Mouse (Mus musculus): ENCODE results near the gene Slc35f5. TPM values are rescaled to one million over a fixed set of nuclear protein-coding genes. Genes with fewer than 3 reads are reported as not detected.

Gene Slc35f5
- total RNA-seq, 2 experiments from 2014 or later = 27.7 to 29.8 TPM

DNA sequence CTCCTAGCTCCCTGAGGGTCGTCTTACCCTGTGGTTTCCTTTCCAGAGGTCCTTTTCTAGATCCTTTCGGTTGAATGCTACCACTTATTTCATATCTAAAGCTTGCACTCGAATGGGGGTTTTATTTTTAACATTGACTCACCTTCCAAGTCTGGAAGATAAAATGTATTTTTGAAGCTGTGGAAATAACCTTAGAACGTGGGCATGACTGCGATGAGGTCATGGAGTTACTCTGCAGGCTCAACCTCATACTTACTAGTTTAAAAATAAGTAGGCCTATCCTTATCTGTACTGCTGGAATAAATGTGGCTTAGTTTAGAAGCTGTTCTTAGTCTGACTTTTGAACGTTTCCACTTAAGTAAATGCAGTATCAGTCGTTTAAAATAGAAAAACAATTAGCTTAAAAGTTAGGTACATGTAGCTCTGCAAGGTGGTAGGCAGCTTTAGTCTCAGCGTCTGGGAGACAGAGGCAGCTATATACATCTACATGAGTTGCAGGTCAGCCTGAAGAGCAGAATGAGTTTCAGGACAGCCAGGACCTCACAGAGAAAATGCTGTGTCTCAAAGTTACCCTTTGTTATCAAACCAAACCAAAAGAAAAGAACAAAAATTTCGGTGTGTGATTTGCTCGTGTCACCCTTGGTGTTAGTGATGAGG lies 15.2 kb downstream of the Slc35f5 start:
- DNase-seq = no peak

GRCm38 (mm10) chr1:125576965-125577364 lies 16.6 kb downstream of the Slc35f5 start:
- DNase-seq = no peak

GRCm38 (mm10) chr1:125578091-125578490 lies 17.7 kb downstream of the Slc35f5 start:
- no peak for DNase-seq

- no peak for DNase-seq
Measured at GRCm38 (mm10) chr1:125581134-125581533, 20.7 kb downstream of the Slc35f5 start.

GRCm38 (mm10) chr1:125603620-125604019 lies 43.2 kb downstream of the Slc35f5 start:
- no peak for DNase-seq

- peak; percentile 85 for DNase-seq
Measured at GRCm38 (mm10) chr1:125607087-125607803, 46.9 kb downstream of the Slc35f5 start.

- DNase-seq = no peak
Measured at GRCm38 (mm10) chr1:125624376-125625076, 64.1 kb downstream of the Slc35f5 start.

DNA sequence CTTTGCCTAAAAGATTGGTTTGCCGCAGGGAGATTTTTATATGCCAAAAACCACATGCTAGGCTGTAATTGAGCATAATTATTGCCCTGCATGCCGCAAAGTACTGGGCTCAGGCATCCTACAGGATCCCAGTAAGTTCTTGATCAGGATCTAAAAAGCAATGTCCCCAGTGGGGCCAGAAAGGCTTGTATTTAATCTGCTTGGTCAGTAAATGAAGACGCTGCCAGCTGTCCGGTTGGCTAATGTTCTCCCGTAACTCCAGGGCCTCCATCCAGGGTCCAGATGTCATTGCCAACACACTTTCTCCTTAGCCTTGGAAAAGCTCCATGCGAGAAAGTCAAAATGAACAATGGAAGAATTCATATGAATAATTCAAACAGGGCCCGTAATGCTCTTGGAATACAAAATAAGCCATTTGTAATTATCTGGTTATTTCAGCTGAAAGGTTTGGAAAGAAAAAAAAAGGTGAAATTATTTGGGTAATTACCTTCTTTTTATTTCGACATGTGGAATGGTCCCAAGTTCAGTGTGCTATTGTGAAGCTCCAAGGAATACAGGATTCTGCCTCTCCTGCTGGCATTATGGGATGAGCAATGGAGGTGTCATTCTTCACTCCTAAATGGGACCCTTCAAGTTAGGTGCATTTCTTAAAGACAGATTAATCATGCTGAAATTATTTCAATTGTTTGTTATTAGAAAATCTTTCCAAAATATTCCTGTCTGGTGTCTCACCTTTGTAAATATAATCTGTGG lies 79.3 kb downstream of the Slc35f5 start:
- peak; percentile 4 to 5 for DNase-seq

DNA sequence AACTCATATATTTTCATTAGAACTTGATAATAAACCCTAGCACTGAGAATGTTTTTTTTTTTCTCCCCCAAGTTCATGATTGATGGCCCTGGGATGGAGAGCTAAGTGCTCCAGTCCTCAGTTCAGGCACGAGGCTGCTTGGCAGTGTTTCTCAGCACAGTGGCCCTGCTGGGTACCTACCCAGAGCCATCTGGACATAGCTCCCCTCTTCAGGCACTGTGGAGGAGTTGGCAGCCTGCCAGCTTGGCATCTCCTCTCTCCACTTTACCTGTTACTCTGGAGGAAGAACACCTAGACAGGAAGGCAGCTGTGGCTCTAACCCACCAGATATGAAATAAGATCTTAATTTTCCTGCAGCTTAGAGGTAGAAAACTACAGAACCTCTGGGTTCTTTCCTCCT lies 83.2 kb downstream of the Slc35f5 start:
- no peak for DNase-seq

Other genes starting within 250 kb of the Slc35f5 start
- 100 to 1,000 TPM; 343 to 347 TPM for gene Actr3, start 124.9 kb upstream of the Slc35f5 start, total RNA-seq (2021)
- gene Gpr39, start 116.4 kb downstream of the Slc35f5 start, total RNA-seq (2021) = under 1 TPM; 0.17 to 0.25 TPM

All from layer of hippocampus, postnatal 36 days (tissue).